Mouse (Mus musculus) bone marrow macrophage, adult 2 months (primary cell): ENCODE measurements around the gene Oprl1. TPM values are rescaled to one million over a fixed set of nuclear protein-coding genes. Genes with fewer than 3 reads are reported as not detected.

Experiments
- H3K27ac ChIP-seq: 2 replicates; pipeline ENCODE4 v1.5.1; 2012; ENCODE audit warnings: low read depth, low read length; ENCODE audit not compliant: insufficient read depth
- H3K4me1 ChIP-seq: 2 replicates; pipeline ENCODE4 v1.6.1; 2012; ENCODE audit warnings: low read length; ENCODE audit not compliant: control insufficient read depth, insufficient read depth
- H3K4me3 ChIP-seq: 2 replicates; pipeline ENCODE4 v1.5.1; 2012; ENCODE audit warnings: mild to moderate bottlenecking, low read length, moderate library complexity; ENCODE audit not compliant: insufficient read depth
- CTCF ChIP-seq: IDR thresholded peaks from 2 replicates; pipeline ENCODE4 v1.5.1; 2012; ENCODE audit warnings: low read depth, mild to moderate bottlenecking, low read length, moderate library complexity
- POLR2A ChIP-seq: IDR thresholded peaks from 2 replicates; pipeline ENCODE4 v1.6.1; 2012; ENCODE audit warnings: mild to moderate bottlenecking, low read depth, low read length, borderline replicate concordance
- polyA plus RNA-seq: library from polyadenylated mRNA; stranded (reverse); fragments of >200 nt; gene quantifications from 2 replicates; pipeline ENCODE4 v1.2.4, GENCODE M21; 2012; ENCODE audit not compliant: missing spikeins, insufficient read depth, insufficient read length

Oprl1 gene
- polyA plus RNA-seq, 1 experiment, result not detected

- H3K4me1 ChIP-seq, result peaks cover 32% of the 10 kb centered on the region
- TF ChIP-seq CTCF (no peak), POLR2A (no peak)
- H3K4me3 ChIP-seq, result peak overlapping the region; percentile 86
- peak overlapping the region; percentile 48; the same call in 1 of the 2 replicates for H3K27ac ChIP-seq
These were observed 23.7 kb upstream of the Oprl1 start for GRCm38 (mm10) chr2:181691083-181691482.

- Histone ChIP-seq H3K27ac (peak overlapping the region; percentile 48), H3K4me3 (peak overlapping the region; percentile 86), H3K4me1 (peaks cover 32% of the 10 kb centered on the region)
- no peak for TF ChIP-seq POLR2A
These were observed 23.2 kb upstream of the Oprl1 start for GRCm38 (mm10) chr2:181691571-181691970.

- H3K27ac ChIP-seq, result peak overlapping the region; percentile 96; the same call in 1 of the 2 replicates
- TF ChIP-seq POLR2A (no peak), CTCF (no peak)
- H3K4me3 ChIP-seq, result peak overlapping the region; percentile 86
- H3K4me1 ChIP-seq, result peaks cover 32% of the 10 kb centered on the region
These were observed 22.5 kb upstream of the Oprl1 start for GRCm38 (mm10) chr2:181692304-181692703.

GRCm38 (mm10) chr2:181693339-181694280 is 21.2 kb upstream of the Oprl1 start, which contains the start of gene Rgs19:
TSS of gene Rgs19 (minus strand) at chr2:181693977.
- Histone ChIP-seq H3K27ac (peak within 1 kb of the TSS; percentile 96), H3K4me1 (peaks cover 32% of the 10 kb centered on the region), H3K4me3 (peak within 1 kb of the TSS; percentile 86)
- TF ChIP-seq POLR2A (no peak), CTCF (no peak)

- H3K27ac ChIP-seq, result no peak overlapping the region
- no peak for TF ChIP-seq POLR2A
- no peak for TF ChIP-seq CTCF
- peaks cover 31% of the 10 kb centered on the region for H3K4me1 ChIP-seq
- peak overlapping the region; percentile 86 for H3K4me3 ChIP-seq
These were observed 20.2 kb upstream of the Oprl1 start for GRCm38 (mm10) chr2:181694581-181694980.

GRCm38 (mm10) chr2:181695776-181696175 is 19.0 kb upstream of the Oprl1 start:
- no peak overlapping the region for H3K27ac ChIP-seq
- H3K4me1 ChIP-seq, result peaks cover 19% of the 10 kb centered on the region
- TF ChIP-seq POLR2A, result no peak
- no peak for TF ChIP-seq CTCF
- H3K4me3 ChIP-seq, result no peak overlapping the region

- Histone ChIP-seq H3K27ac (no peak overlapping the region), H3K4me3 (no peak overlapping the region), H3K4me1 (peaks cover 9% of the 10 kb centered on the region)
- no peak for TF ChIP-seq CTCF
- no peak for TF ChIP-seq POLR2A
These were observed 17.9 kb upstream of the Oprl1 start for GRCm38 (mm10) chr2:181696801-181697420.

- peaks cover 4% of the 10 kb centered on the region for H3K4me1 ChIP-seq
- TF ChIP-seq CTCF (no peak), POLR2A (no peak)
- no peak within 1 kb of the TSS for H3K4me3 ChIP-seq
- no peak within 1 kb of the TSS for H3K27ac ChIP-seq
These were observed 16.6 kb upstream of the Oprl1 start, which contains the start of gene Lkaaear1 for GRCm38 (mm10) chr2:181698241-181698640. TSS of gene Lkaaear1 (minus strand) at chr2:181698442.

- no peaks in the 10 kb centered on the region for H3K4me1 ChIP-seq
- H3K27ac ChIP-seq, result no peak overlapping the region
- H3K4me3 ChIP-seq, result no peak overlapping the region
- TF ChIP-seq CTCF (no peak), POLR2A (no peak)
These were observed 8.1 kb upstream of the Oprl1 start for GRCm38 (mm10) chr2:181706668-181707067.

GRCm38 (mm10) chr2:181713749-181714148 is 1.1 kb upstream of the Oprl1 start:
- TF ChIP-seq POLR2A (no peak), CTCF (no peak)
- no peak overlapping the region for H3K4me3 ChIP-seq
- no peaks in the 10 kb centered on the region for H3K4me1 ChIP-seq
- no peak overlapping the region for H3K27ac ChIP-seq
